Mouse (Mus musculus): Measurements from ENCODE around the gene Got1. TPM values are rescaled to one million over a fixed set of nuclear protein-coding genes. Genes with fewer than 3 reads are reported as not detected.

Got1 gene
- polyA plus RNA-seq, 1 experiment = 41.3 TPM

DNA sequence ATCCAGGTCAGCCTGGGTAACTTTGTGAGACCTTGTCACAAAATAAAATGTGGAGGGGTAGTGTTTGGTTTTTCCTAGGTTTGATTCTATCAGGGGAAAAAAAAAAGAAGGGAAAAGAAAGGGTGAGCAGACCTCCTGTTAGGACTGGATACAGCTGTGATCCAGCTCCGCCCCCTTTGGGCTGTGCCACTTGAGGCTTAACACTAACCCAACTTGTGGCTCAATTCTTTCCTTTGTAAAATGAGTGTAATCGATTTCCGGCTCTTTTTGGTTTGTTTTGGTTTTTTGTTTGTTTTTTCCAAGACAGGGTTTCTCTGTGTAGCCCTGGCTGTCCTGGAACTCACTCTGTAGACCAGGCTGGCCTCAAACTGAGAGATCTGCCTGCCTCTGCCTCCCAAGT lies 62.3 kb downstream of the Got1 start:
- Histone ChIP-seq H3K27ac (ENCODE audit: insufficient read depth, low read depth, low read length) (no peak overlapping the region), H3K4me3 (ENCODE audit: low read depth, low read length) (no peak overlapping the region), H3K4me1 (ENCODE audit: control insufficient read depth, insufficient read depth, insufficient read length, low read length) (peaks cover 6% of the 10 kb centered on the region; the same call in 1 of the 2 replicates), H3K36me3 (ENCODE audit: control insufficient read depth, insufficient read depth, low read length) (no peaks in the 10 kb centered on the region), H3K27me3 (ENCODE audit: control insufficient read depth, insufficient read depth, low read length) (no peaks in the 10 kb centered on the region)
- TF ChIP-seq POLR2A (IDR thresholded peaks at IDR 0.05; ENCODE audit: low read depth, low read length) (no peak), CTCF (IDR thresholded peaks at IDR 0.05; ENCODE audit: extremely low read depth, insufficient read length, insufficient replicate concordance, low read depth, low read length) (no peak)
- WGBS = 87% methylated on average over 3 of the region's 3 CpGs

DNA sequence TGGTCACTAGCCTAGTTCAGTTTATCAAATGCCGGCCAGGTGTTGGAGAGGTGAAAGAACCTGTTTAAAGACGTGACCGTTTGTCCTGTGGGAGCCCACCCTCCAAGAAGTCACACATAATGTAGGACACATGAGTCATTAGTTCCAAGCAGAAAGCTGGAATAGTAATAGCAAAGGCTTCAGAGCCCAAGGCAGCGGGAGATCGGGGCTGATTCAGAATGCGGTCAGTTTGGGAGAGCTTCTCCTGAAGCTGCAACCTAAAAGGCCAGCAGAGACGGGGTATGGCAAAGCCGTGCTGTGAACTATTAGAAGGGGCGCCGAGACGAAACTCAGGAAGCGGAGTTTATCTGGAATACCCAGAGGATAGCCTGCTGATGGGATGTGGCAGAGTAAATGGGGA lies 63.9 kb downstream of the Got1 start:
- WGBS = 94% methylated on average over 12 of the region's 12 CpGs
- no peak overlapping the region for H3K4me3 ChIP-seq (ENCODE audit: low read depth, low read length)
- TF ChIP-seq CTCF (IDR thresholded peaks at IDR 0.05; ENCODE audit: extremely low read depth, insufficient read length, insufficient replicate concordance, low read depth, low read length) (no peak), POLR2A (IDR thresholded peaks at IDR 0.05; ENCODE audit: low read depth, low read length) (no peak)
- H3K27ac ChIP-seq (ENCODE audit: insufficient read depth, low read depth, low read length) = no peak overlapping the region
- no peaks in the 10 kb centered on the region for H3K27me3 ChIP-seq (ENCODE audit: control insufficient read depth, insufficient read depth, low read length)
- peaks cover 6% of the 10 kb centered on the region; the same call in 1 of the 2 replicates for H3K4me1 ChIP-seq (ENCODE audit: control insufficient read depth, insufficient read depth, insufficient read length, low read length)
- no peaks in the 10 kb centered on the region for H3K36me3 ChIP-seq (ENCODE audit: control insufficient read depth, insufficient read depth, low read length)

GRCm38 (mm10) chr19:43459948-43460347 lies 64.5 kb downstream of the Got1 start:
- Histone ChIP-seq H3K4me1 (ENCODE audit: control insufficient read depth, insufficient read depth, insufficient read length, low read length) (peaks cover 3% of the 10 kb centered on the region; the same call in 1 of the 2 replicates), H3K36me3 (ENCODE audit: control insufficient read depth, insufficient read depth, low read length) (no peaks in the 10 kb centered on the region), H3K27ac (ENCODE audit: insufficient read depth, low read depth, low read length) (no peak overlapping the region), H3K4me3 (ENCODE audit: low read depth, low read length) (no peak overlapping the region), H3K27me3 (ENCODE audit: control insufficient read depth, insufficient read depth, low read length) (no peaks in the 10 kb centered on the region)
- 80% methylated on average over 4 of the region's 4 CpGs for WGBS
- no peak for TF ChIP-seq CTCF (IDR thresholded peaks at IDR 0.05; ENCODE audit: extremely low read depth, insufficient read length, insufficient replicate concordance, low read depth, low read length)
- TF ChIP-seq POLR2A (IDR thresholded peaks at IDR 0.05; ENCODE audit: low read depth, low read length) = no peak

DNA sequence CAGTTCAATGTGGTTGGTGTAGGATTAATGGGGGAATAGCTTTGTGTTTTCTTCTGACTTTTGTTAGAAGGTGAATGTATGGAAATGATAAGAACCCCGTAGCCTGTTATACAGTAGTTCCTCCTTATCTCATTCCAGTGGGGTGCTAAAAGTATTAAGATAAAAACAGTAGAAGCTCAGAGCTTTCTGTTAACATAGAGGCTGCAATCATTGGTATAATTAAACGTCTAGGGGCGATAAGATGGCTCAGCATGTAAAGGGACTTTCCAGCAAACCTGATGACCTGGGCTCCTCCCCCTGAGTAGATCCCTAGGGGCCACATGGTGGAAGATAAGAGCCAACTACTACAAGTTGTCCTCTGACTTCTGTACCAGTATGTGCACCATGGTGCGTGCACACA lies 71.4 kb downstream of the Got1 start:
- TF ChIP-seq POLR2A (IDR thresholded peaks at IDR 0.05; ENCODE audit: low read depth, low read length) (no peak), CTCF (IDR thresholded peaks at IDR 0.05; ENCODE audit: extremely low read depth, insufficient read length, insufficient replicate concordance, low read depth, low read length) (no peak)
- no peaks in the 10 kb centered on the region for H3K36me3 ChIP-seq (ENCODE audit: control insufficient read depth, insufficient read depth, low read length)
- H3K27me3 ChIP-seq (ENCODE audit: control insufficient read depth, insufficient read depth, low read length) = no peaks in the 10 kb centered on the region
- no peak overlapping the region for H3K4me3 ChIP-seq (ENCODE audit: low read depth, low read length)
- WGBS = 24% methylated on average over 4 of the region's 4 CpGs
- H3K27ac ChIP-seq (ENCODE audit: insufficient read depth, low read depth, low read length) = no peak overlapping the region
- peaks cover 2% of the 10 kb centered on the region; the same call in 1 of the 2 replicates for H3K4me1 ChIP-seq (ENCODE audit: control insufficient read depth, insufficient read depth, insufficient read length, low read length)

DNA sequence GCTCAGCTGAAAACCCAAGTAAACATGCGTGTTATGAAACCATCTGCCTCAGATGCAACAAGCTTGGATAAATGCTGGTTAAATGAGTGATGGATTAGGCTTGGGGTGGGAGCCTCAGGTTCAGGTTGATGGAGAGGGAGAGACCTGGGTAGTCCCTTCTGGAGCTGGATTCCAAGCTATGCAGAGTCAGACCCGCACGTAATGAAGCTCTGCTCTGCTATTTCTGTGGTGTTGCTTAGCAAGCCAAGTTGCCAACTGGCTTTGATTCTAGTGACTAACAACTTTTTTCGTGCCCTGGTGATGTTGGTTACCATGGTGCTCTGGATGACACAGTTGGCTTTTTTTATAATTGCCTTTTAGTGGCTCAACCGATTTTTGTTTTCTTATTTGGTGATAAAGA lies 72.2 kb downstream of the Got1 start:
- TF ChIP-seq CTCF (IDR thresholded peaks at IDR 0.05; ENCODE audit: extremely low read depth, insufficient read length, insufficient replicate concordance, low read depth, low read length) = no peak
- TF ChIP-seq POLR2A (IDR thresholded peaks at IDR 0.05; ENCODE audit: low read depth, low read length) = no peak
- 85% methylated on average over 5 of the region's 5 CpGs for WGBS
- Histone ChIP-seq H3K27ac (ENCODE audit: insufficient read depth, low read depth, low read length) (no peak overlapping the region), H3K4me1 (ENCODE audit: control insufficient read depth, insufficient read depth, insufficient read length, low read length) (peaks cover 2% of the 10 kb centered on the region; the same call in 1 of the 2 replicates), H3K4me3 (ENCODE audit: low read depth, low read length) (no peak overlapping the region), H3K36me3 (ENCODE audit: control insufficient read depth, insufficient read depth, low read length) (no peaks in the 10 kb centered on the region), H3K27me3 (ENCODE audit: control insufficient read depth, insufficient read depth, low read length) (no peaks in the 10 kb centered on the region)

GRCm38 (mm10) chr19:43451563-43451962 lies 72.8 kb downstream of the Got1 start:
- Histone ChIP-seq H3K36me3 (ENCODE audit: control insufficient read depth, insufficient read depth, low read length) (no peaks in the 10 kb centered on the region), H3K4me1 (ENCODE audit: control insufficient read depth, insufficient read depth, insufficient read length, low read length) (peaks cover 2% of the 10 kb centered on the region; the same call in 1 of the 2 replicates), H3K4me3 (ENCODE audit: low read depth, low read length) (no peak overlapping the region), H3K27me3 (ENCODE audit: control insufficient read depth, insufficient read depth, low read length) (no peaks in the 10 kb centered on the region), H3K27ac (ENCODE audit: insufficient read depth, low read depth, low read length) (no peak overlapping the region)
- WGBS = 87% methylated on average over 10 of the region's 10 CpGs
- TF ChIP-seq POLR2A (IDR thresholded peaks at IDR 0.05; ENCODE audit: low read depth, low read length) = no peak
- TF ChIP-seq CTCF (IDR thresholded peaks at IDR 0.05; ENCODE audit: extremely low read depth, insufficient read length, insufficient replicate concordance, low read depth, low read length) = no peak

Other genes starting within 250 kb of the Got1 start
- 0.48 and 1.1 TPM in 2 replicates for gene Hpse2, start 136.2 kb downstream of the Got1 start, polyA plus RNA-seq (2012; rRNA removed)
- 0.55 and 0.69 TPM in 2 replicates for gene Cnnm1, start 84.2 kb downstream of the Got1 start, polyA plus RNA-seq (2012; rRNA removed)
- gene Nkx2-3, start 87.7 kb upstream of the Got1 start, polyA plus RNA-seq (2012; rRNA removed) = 12.3 and 24.9 TPM in 2 replicates
- 41.0 and 74.2 TPM in 2 replicates for gene Slc25a28, start 150.3 kb upstream of the Got1 start, polyA plus RNA-seq (2012; rRNA removed)
- 16.3 and 23.3 TPM in 2 replicates for gene Entpd7, start 165.1 kb upstream of the Got1 start, polyA plus RNA-seq (2012; rRNA removed)
- 1.3 and 4.1 TPM in 2 replicates for gene Cutc, start 228.4 kb upstream of the Got1 start, polyA plus RNA-seq (2012; rRNA removed)
- gene Cox15, start 228.4 kb upstream of the Got1 start, polyA plus RNA-seq (2012; rRNA removed) = 6.5 and 9.8 TPM in 2 replicates

All from small intestine, adult 2 months (tissue).